Mouse (Mus musculus): ENCODE results near the gene Abcc4.

- TF ChIP-seq CTCF (IDR thresholded peaks at IDR 0.05; ENCODE audit: low read depth, low read length) (no peak), GATA1 (IDR thresholded peaks at IDR 0.05; ENCODE audit: borderline replicate concordance, low read length) (no peak), POLR2AphosphoS5 (IDR thresholded peaks at IDR 0.05; ENCODE audit: insufficient replicate concordance, low read depth, low read length) (no peak)
Measured at GRCm38 (mm10) chr14:118620773-118621448, 85.1 kb downstream of the Abcc4 start.
